18 mouse cellular contexts compared by ENCODE assay signal in genomic region chr14:59971221-59971730, GRCm38 (mm10).
"Had no signal": no experiment of that assay in that cellular context is flagged by ENCODE, and none has a peak within 500 bp of the region (broad histone marks: within the 10 kb centered on the region; RNA-seq: fewer than 3 reads in every experiment).

No protein-coding gene starts in this region.

- H3K36me3 ChIP-seq: liver, embryonic 15.5 days; lung, embryonic 15.5 days; midbrain, embryonic 12.5 days; neural tube, embryonic 12.5 days; stomach, embryonic 15.5 days had no signal

- H3K4me1 ChIP-seq: liver, embryonic 15.5 days; megakaryocyte, embryonic 14.5 days; neural tube, embryonic 12.5 days; stomach, embryonic 15.5 days had no signal

- H3K9ac ChIP-seq: liver, embryonic 15.5 days; liver, postnatal 0 days; lung, embryonic 15.5 days; midbrain, embryonic 12.5 days; neural tube, embryonic 12.5 days; stomach, embryonic 15.5 days had no signal

- DNase-seq: liver, postnatal 0 days; lung, adult 2 months; lung, postnatal 14 days; lung, postnatal 36 days; right cerebral cortex, postnatal 14 days; thymus, adult 2 months; thymus, postnatal 25 days; thymus, postnatal 4 days had no signal

- ATAC-seq: liver, postnatal 0 days; lung, postnatal 0 days; midbrain, embryonic 16.5 days had no signal

- H3K4me3 ChIP-seq: liver, embryonic 15.5 days; lung, embryonic 15.5 days; megakaryocyte, embryonic 14.5 days; midbrain, embryonic 12.5 days; neural tube, embryonic 12.5 days; stomach, embryonic 15.5 days had no signal

- H3K9me3 ChIP-seq: liver, embryonic 15.5 days; lung, embryonic 15.5 days; midbrain, embryonic 12.5 days; neural tube, embryonic 12.5 days; stomach, embryonic 15.5 days had no signal

- H3K4me2 ChIP-seq: liver, embryonic 15.5 days; lung, embryonic 15.5 days; midbrain, embryonic 12.5 days; neural tube, embryonic 12.5 days; stomach, embryonic 15.5 days had no signal

- H3K27ac ChIP-seq: liver, embryonic 15.5 days; lung, embryonic 15.5 days; macrophage; midbrain, embryonic 12.5 days; neural tube, embryonic 12.5 days; stomach, embryonic 15.5 days; stomach, postnatal 0 days had no signal

- H3K27me3 ChIP-seq: liver, embryonic 15.5 days; megakaryocyte, embryonic 14.5 days; neural tube, embryonic 12.5 days; stomach, embryonic 15.5 days had no signal
